Mouse (Mus musculus) heart, embryonic 14.5 days (tissue): ENCODE measurements around the gene Tgif1. TPM values are rescaled to one million over a fixed set of nuclear protein-coding genes. Genes with fewer than 3 reads are reported as not detected.

ENCODE experiments used
- ATAC-seq: fragments of 200-750 bp; cut with Nextera tagmentation; 2 replicates; pipeline ENCODE4 v1.8.0; 2017; ENCODE audit warnings: low read depth, moderate TSS enrichment; ENCODE audit not compliant: insufficient number of reproducible peaks, insufficient read depth, low FRiP score
- H3K27ac ChIP-seq, 2 experiments: fragments of 200-500 bp in 1 of 2; fragments of 300-500 bp in 1 of 2; sonication (generic) in 1 of 2; replicated peaks in 1 of 2; 2 replicates each; pipeline ENCODE4 v1.5.1; 2012 to 2014; ENCODE audit warnings: low read depth in 2 of 2, low read length in 2 of 2, control low read depth in 1 of 2, mild to moderate bottlenecking in 1 of 2, mixed read lengths in 1 of 2; ENCODE audit not compliant: control insufficient read depth in 1 of 2, insufficient read depth in 1 of 2
- H3K27me3 ChIP-seq: fragments of 300-500 bp; sonication (generic); 2 replicates; pipeline ENCODE4 v1.6.1; 2014; ENCODE audit warnings: mild to moderate bottlenecking, low read length, control low read depth; ENCODE audit not compliant: control insufficient read depth, insufficient read depth
- H3K36me3 ChIP-seq: fragments of 300-500 bp; sonication (generic); 2 replicates; pipeline ENCODE4 v1.6.1; 2014; ENCODE audit warnings: mild to moderate bottlenecking, control low read depth, low read length, mixed read lengths; ENCODE audit not compliant: control insufficient read depth, insufficient read depth
- H3K4me1 ChIP-seq, 2 experiments: fragments of 200-500 bp in 1 of 2; fragments of 300-500 bp in 1 of 2; sonication (generic) in 1 of 2; 2 replicates each; pipeline ENCODE4 v1.6.1; 2012 to 2014; ENCODE audit warnings: low read length in 2 of 2, control low read depth in 1 of 2, mixed read lengths in 1 of 2; ENCODE audit not compliant: control insufficient read depth in 2 of 2, insufficient read depth in 2 of 2
- H3K4me2 ChIP-seq: fragments of 300-500 bp; sonication (generic); 2 replicates; pipeline ENCODE4 v1.6.1; 2014; ENCODE audit warnings: mild to moderate bottlenecking, low read length
- H3K4me3 ChIP-seq, 2 experiments: fragments of 200-500 bp in 1 of 2; fragments of 300-500 bp in 1 of 2; sonication (generic) in 1 of 2; 2 replicates each; pipeline ENCODE4 v1.5.1; 2012 to 2014; ENCODE audit warnings: low read length in 2 of 2, mild to moderate bottlenecking in 2 of 2, control low read depth in 1 of 2, low read depth in 1 of 2, moderate library complexity in 1 of 2; ENCODE audit not compliant: control insufficient read depth in 1 of 2, insufficient read depth in 1 of 2
- H3K9ac ChIP-seq: fragments of 300-500 bp; sonication (generic); 2 replicates; pipeline ENCODE4 v1.6.1; 2014; ENCODE audit warnings: mild to moderate bottlenecking, low read length
- H3K9me3 ChIP-seq: fragments of 300-500 bp; sonication (generic); 2 replicates; pipeline ENCODE4 v1.6.1; 2016; ENCODE audit warnings: low read length, control low read depth; ENCODE audit not compliant: control insufficient read depth
- WGBS: fragments of 180-500 bp; shearing (Covaris S2); extraction: QIAGEN DNeasy Blood & Tissue Kit; methylation state at CpG from one replicate; pipeline ENCODE4 v1.1.7; 2014; 5-methylcytosine and 5-hydroxymethylcytosine counted together
- polyA plus RNA-seq: library from polyadenylated mRNA; unstranded; fragments of >200 nt; fragmentation: Nextera tagmentation; extraction: Ambion mirVana; gene quantifications from 2 replicates; pipeline ENCODE4 v1.2.1, GENCODE M21; 2014

Tgif1 gene
- polyA plus RNA-seq, 1 experiment from 2014 or later, result 17.7 TPM

DNA sequence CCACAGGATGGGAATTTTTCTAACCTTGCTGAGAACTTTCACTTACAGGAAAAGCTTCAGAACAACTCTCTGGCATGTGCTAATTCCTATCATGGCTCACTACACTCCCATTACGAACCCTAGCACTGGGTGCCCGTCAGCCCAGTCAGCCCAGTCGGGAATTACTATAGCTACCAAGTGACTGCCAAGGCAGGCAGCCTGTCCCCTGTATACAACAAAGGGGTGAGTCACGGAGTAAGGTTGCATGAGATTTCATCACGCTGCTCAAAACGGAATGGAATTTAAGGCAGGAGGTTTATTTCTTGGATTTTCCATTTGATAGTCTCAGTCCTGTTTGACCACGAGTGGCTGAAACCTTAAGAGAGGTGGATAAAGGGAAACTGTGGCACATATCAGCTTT, 16.5 kb downstream of the Tgif1 start:
- H3K9me3 ChIP-seq, result no peaks in the 10 kb centered on the region
- H3K4me1 ChIP-seq, result peaks cover 2 to 3% of the 10 kb centered on the region in 2 experiments; a peak in 2 of 4 replicates
- no peak overlapping the region for H3K4me3 ChIP-seq
- no peak overlapping the region for H3K4me2 ChIP-seq
- peaks cover 10% of the 10 kb centered on the region; the same call in 1 of the 2 replicates for H3K27me3 ChIP-seq
- ATAC-seq, result no peak
- H3K27ac ChIP-seq, result no peak overlapping the region
- H3K9ac ChIP-seq, result no peak overlapping the region
- peaks cover 19% of the 10 kb centered on the region; the same call in 1 of the 2 replicates for H3K36me3 ChIP-seq
- 70% methylated on average over 7 of the region's 7 CpGs for WGBS

DNA sequence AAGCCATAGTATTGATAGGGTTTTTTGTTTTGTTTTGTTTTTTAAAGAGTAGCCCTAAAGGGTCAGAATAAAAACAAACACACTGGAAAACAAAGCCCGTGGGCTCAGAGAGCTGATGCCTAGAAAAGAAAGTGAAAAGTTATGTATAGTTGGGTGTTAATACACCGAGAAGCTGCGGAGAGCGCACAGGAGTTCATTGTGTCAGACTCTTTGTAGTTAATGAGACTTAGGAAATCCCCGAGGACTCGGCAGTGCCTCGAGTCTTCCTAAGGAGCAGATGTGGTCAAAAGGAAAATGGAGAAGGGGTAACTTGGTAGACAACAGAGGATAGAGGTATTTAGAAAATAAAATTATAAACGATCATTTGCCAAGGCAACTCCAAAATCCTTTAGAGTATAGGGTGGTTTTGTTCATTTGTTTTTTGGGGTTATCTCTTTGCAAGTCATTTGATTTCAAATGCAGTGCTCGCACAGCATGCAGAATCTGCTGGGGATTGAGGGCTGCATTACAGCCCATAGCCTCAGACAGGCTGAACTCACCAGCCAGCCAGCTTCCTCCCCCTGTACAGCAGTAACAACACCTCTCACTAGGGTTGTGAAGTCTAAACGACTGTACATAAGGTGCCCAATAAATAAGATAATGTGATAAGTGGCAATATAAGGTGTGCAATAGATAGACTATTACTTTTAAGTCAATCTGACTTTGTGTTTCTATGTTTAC, 18.1 kb downstream of the Tgif1 start:
- H3K36me3 ChIP-seq, result peaks cover 10% of the 10 kb centered on the region; the same call in 1 of the 2 replicates
- peak overlapping the region; percentile 95 for H3K4me2 ChIP-seq
- H3K27ac ChIP-seq, result no peak overlapping the region
- ATAC-seq, result no peak
- peaks cover 2 to 3% of the 10 kb centered on the region in 2 experiments; a peak in 2 of 4 replicates for H3K4me1 ChIP-seq
- no peaks in the 10 kb centered on the region for H3K9me3 ChIP-seq
- peak overlapping the region; percentile 50; a peak in 3 of 4 replicates for H3K4me3 ChIP-seq
- peaks cover 10% of the 10 kb centered on the region; the same call in 1 of the 2 replicates for H3K27me3 ChIP-seq
- WGBS, result 8% methylated on average over 10 of the region's 10 CpGs
- peak overlapping the region; percentile 64 for H3K9ac ChIP-seq

DNA sequence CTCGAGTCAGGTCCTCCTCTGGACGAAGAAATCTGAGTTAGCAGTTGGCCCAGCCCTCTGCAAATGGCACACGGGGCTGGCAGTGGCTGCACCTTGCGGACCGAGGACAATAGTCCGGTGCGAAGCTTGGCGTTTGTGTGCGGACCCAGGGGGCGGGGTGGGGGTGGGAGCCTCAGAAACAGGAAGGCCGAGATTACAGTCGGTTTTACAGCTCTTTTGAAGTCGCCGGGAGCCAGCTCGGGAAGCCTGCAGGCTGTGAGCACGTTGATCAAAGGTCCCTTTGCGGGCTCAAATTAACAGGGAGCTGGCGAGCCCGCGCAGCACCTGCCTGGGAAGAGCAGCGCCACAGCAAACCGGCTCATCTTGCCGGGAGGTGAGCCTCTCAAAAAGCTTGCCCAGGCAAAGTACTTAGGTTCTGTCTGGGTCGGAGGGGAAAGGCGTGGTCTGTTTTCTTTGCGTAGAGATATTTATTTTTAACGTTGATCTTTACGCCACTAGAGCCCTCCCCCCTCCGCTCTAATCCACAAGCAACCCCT, 18.8 kb downstream of the Tgif1 start:
- under 1% methylated on average over 29 of the region's 29 CpGs for WGBS
- 0 out of 2 replicates have a peak, but pooled peaks cover 4% of the 10 kb centered on the region for H3K36me3 ChIP-seq
- H3K4me1 ChIP-seq, result peaks cover 2 to 3% of the 10 kb centered on the region in 2 experiments; a peak in 2 of 4 replicates
- ATAC-seq, result no peak
- peak overlapping the region; percentile 95 for H3K4me2 ChIP-seq
- H3K27me3 ChIP-seq, result peaks cover 10% of the 10 kb centered on the region; the same call in 1 of the 2 replicates
- peak overlapping the region; percentile 64 for H3K9ac ChIP-seq
- peak overlapping the region; percentile 50 for H3K4me3 ChIP-seq
- H3K9me3 ChIP-seq, result no peaks in the 10 kb centered on the region
- H3K27ac ChIP-seq, result no peak overlapping the region

DNA sequence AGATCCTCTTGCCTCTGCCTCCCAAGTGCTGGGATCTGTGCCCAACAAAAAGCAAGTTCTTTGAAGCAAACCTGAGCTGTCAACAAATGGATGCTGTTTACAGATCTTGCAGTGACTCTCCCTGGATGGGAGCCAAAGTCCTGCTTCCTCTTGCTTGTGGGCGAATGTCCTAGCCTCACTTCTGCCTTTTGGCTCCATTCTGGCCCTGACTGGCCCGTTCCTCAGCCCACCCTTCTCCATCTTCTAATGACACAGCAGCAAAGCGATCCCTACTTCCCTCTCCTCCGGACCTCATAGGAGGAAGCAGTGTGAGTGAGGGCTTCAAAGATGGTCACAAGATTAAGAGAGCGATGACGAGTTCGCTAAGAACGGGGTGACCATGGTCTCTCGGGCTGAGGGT, 20.8 kb downstream of the Tgif1 start:
- no peak overlapping the region for H3K9ac ChIP-seq
- ATAC-seq, result no peak
- 78% methylated on average over 9 of the region's 9 CpGs for WGBS

DNA sequence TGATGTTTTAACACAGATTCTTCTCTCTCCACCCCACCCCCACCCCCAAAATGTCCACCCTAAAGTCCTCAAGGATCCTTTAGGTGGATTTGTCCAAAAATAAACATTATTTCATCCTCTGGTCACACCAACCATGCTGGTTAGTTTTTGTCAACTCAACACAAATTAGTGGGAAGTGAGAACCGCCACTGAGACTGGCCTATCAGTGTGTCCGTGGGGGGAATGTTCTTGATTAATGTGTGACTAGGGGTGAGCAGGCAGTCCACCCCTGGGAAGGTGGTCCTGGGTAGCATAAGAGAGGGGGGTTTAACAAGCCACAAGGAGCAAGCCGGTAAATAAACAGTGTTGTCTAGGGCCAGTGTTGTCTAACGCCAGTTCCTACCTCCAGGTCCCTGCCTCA, 21.8 kb downstream of the Tgif1 start:
- Histone ChIP-seq H3K4me1 (peaks cover 2 to 3% of the 10 kb centered on the region in 2 experiments; a peak in 2 of 4 replicates), H3K4me2 (no peak overlapping the region), H3K9ac (no peak overlapping the region), H3K9me3 (no peaks in the 10 kb centered on the region), H3K27ac (no peak overlapping the region), H3K36me3 (no peaks in the 10 kb centered on the region), H3K4me3 (no peak overlapping the region), H3K27me3 (peaks cover 10% of the 10 kb centered on the region; the same call in 1 of the 2 replicates)
- no peak for ATAC-seq
- whole genome bisulfite sequencing, result 81% methylated on average over 4 of the region's 4 CpGs

More for the DNA sequence above, 20.8 kb downstream of the Tgif1 start:
- Histone ChIP-seq H3K36me3 (no peaks in the 10 kb centered on the region), H3K27me3 (peaks cover 10% of the 10 kb centered on the region; the same call in 1 of the 2 replicates), H3K27ac (no peak overlapping the region), H3K4me2 (no peak overlapping the region), H3K9me3 (no peaks in the 10 kb centered on the region), H3K4me1 (peaks cover 2 to 3% of the 10 kb centered on the region in 2 experiments; a peak in 2 of 4 replicates), H3K4me3 (no peak overlapping the region)

DNA sequence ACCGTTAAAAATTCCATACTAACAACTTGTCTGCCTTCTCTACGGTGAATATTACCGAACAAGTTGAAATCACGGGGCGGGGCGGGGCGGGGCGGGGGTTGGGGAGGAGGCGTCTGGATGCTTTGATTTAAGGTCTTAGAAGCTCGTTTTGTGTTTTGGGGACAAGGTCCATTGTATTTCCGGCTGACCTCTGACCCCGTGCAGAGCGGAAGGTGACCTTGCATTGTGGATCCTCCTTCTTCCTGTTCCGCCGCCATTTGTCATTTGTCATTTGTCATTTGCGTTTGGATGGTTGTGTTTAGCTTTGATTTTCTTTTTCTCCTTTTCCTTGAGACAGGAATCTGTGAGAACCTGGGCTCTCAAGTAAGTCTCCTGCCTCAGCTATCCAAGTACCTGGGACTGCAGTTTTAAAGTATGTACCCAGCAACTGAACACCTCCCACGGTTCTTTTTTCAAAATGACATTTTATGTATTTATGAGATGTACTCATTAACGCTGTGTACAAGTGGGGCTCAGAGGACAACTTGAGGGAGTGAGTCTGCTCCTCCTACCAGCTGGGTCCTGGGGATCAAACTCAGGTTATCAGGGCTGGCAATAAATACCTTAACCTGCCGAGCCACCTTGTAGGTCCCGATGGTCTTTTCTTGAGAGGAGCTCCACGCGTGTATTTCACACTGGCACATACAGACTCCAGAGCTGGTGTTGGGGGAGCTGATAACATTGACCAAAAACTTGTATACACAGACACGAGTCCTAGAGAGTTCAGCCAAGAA, 23.2 kb downstream of the Tgif1 start:
- ATAC-seq, result no peak
- WGBS, result 85% methylated on average over 23 of the region's 23 CpGs
- 0 out of 2 replicates have a peak, but pooled peaks cover 7% of the 10 kb centered on the region for H3K27me3 ChIP-seq
- H3K4me2 ChIP-seq, result no peak overlapping the region
- H3K9me3 ChIP-seq, result no peaks in the 10 kb centered on the region
- peaks cover under 1 to 2% of the 10 kb centered on the region in 2 experiments; a peak in 2 of 4 replicates for H3K4me1 ChIP-seq
- H3K9ac ChIP-seq, result no peak overlapping the region
- H3K27ac ChIP-seq, result no peak overlapping the region
- no peak overlapping the region for H3K4me3 ChIP-seq
- no peaks in the 10 kb centered on the region for H3K36me3 ChIP-seq

DNA sequence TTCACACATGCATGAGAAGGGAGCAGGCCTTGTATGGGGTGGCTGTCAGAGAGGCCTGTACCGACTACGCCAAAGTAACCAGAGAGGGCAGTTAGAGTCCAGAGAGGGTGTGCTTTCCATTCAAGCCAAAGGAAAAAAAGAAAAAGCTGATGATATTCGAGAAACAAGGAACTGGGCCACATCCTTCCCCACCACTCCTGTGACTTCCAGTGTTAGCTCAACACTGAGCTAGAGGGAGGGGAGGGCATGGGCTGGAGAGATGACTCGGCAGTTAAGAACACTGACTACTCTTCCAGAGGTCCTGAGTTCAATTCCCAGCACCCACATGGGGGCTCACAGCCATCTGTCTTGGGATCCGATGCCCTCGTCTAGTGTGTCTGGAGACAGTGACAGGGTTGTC, 24.1 kb downstream of the Tgif1 start:
- 86% methylated on average over 6 of the region's 6 CpGs for WGBS
- H3K9me3 ChIP-seq, result no peaks in the 10 kb centered on the region
- no peak for ATAC-seq

More for the DNA sequence above, 24.1 kb downstream of the Tgif1 start:
- H3K36me3 ChIP-seq, result no peaks in the 10 kb centered on the region
- no peak overlapping the region for H3K27ac ChIP-seq
- H3K27me3 ChIP-seq, result 0 out of 2 replicates have a peak, but pooled peaks cover 7% of the 10 kb centered on the region
- no peak overlapping the region for H3K4me3 ChIP-seq
- no peak overlapping the region for H3K4me2 ChIP-seq
- no peak overlapping the region for H3K9ac ChIP-seq
- H3K4me1 ChIP-seq, result peaks cover 0 to under 1% of the 10 kb centered on the region in 2 experiments; a peak in 1 of 4 replicates
